Mouse (Mus musculus): ENCODE data around the gene Ppp1r13b. TPM values are rescaled to one million over a fixed set of nuclear protein-coding genes. Genes with fewer than 3 reads are reported as not detected.
A peak's percentile ranks its signal among the peaks of the same experiment; 100 is the strongest.

Ppp1r13b gene
- polyA plus RNA-seq, 1 experiment from 2014 or later, result 3.4 TPM

DNA sequence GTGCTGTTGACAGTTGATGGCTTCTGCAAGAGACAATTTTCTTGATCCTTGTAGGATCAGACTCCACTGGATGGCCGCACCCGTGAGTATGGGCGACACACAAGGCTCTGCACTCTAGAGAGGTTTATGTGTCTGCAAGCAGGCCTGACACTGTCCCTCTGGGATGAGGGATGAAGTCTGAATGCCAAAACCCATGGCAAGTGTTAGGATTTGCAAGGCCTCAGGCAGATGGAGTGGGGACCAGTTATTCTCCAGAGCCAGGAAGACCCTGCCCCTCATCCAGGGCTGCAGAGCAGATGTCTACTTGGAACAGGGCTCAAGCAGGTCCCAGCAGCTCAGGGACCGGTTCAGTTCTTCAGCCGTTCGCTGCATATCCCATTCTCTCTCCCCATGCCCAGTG is 7.9 kb upstream of the Ppp1r13b start:
- Histone ChIP-seq H3K27ac (no peak overlapping the region), H3K27me3 (peaks cover 17% of the 10 kb centered on the region), H3K4me1 (replicated peaks) (peaks cover 7% of the 10 kb centered on the region; the same call in 1 of the 2 replicates), H3K9me3 (replicated peaks) (no peaks in the 10 kb centered on the region), H3K36me3 (no peaks in the 10 kb centered on the region), H3K4me3 (replicated peaks) (no peak overlapping the region), H3K4me2 (no peak overlapping the region), H3K9ac (no peak overlapping the region)
- ATAC-seq (ENCODE audit: low read depth) (no peak), DNase-seq (no peak)
- 79% methylated on average over 6 of the region's 6 CpGs for WGBS (ENCODE audit: insufficient replicate concordance)

DNA sequence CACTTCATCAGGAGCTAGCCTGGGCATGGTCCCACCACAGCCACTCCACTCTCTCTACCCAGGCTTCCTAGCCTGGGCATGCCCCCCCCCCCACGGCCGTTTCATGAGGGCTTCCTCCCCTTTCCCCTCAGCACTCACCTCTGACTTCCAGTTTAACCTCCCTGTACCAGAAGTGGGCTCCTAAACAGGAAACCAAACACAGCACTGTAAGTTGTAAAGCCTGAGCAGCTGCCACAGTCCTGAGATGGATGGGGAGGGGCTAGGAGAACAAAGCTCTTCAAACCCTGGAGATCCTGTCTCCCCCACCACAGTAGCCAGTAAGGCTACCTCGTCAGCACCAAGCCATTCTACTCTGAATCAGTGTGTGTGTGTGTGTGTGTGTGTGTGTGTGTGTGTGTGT is 6.1 kb upstream of the Ppp1r13b start:
- Histone ChIP-seq H3K27ac (no peak overlapping the region), H3K27me3 (peaks cover 22% of the 10 kb centered on the region), H3K4me1 (replicated peaks) (peaks cover 14% of the 10 kb centered on the region), H3K4me3 (replicated peaks) (no peak overlapping the region), H3K9me3 (replicated peaks) (no peaks in the 10 kb centered on the region), H3K9ac (no peak overlapping the region), H3K36me3 (no peaks in the 10 kb centered on the region), H3K4me2 (no peak overlapping the region)
- ATAC-seq (ENCODE audit: low read depth) (no peak), DNase-seq (no peak)
- 31% methylated on average over 3 of the region's 3 CpGs for WGBS (ENCODE audit: insufficient replicate concordance)

DNA sequence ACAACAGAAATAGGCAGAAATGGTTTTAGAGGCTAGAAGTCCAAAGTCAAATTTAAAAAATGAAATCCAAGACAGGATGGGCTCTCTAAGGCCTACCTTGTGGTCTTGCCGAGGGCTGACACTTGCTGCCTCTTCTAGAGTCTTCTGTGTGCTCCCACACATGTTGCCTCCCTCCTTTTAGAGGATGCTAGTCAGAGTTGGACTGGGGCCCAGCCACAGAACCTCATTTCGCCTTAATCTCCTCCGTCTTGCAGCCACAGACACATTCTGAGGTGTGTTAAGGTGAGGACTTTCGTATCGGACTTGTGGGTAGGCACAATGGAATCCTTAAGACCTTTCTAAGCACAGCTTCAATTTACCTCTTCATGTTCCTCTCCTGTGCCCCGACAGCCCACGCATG is 4.9 kb upstream of the Ppp1r13b start:
- WGBS (ENCODE audit: insufficient replicate concordance), result 71% methylated on average over 7 of the region's 7 CpGs
- H3K9me3 ChIP-seq (replicated peaks), result no peaks in the 10 kb centered on the region
- H3K4me3 ChIP-seq (replicated peaks), result no peak overlapping the region
- no peak overlapping the region for H3K9ac ChIP-seq
- ATAC-seq (ENCODE audit: low read depth), result no peak
- H3K27ac ChIP-seq, result no peak overlapping the region
- no peak for DNase-seq
- H3K27me3 ChIP-seq, result peaks cover 21% of the 10 kb centered on the region
- no peak overlapping the region for H3K4me2 ChIP-seq
- H3K4me1 ChIP-seq (replicated peaks), result peaks cover 23% of the 10 kb centered on the region
- H3K36me3 ChIP-seq, result no peaks in the 10 kb centered on the region

DNA sequence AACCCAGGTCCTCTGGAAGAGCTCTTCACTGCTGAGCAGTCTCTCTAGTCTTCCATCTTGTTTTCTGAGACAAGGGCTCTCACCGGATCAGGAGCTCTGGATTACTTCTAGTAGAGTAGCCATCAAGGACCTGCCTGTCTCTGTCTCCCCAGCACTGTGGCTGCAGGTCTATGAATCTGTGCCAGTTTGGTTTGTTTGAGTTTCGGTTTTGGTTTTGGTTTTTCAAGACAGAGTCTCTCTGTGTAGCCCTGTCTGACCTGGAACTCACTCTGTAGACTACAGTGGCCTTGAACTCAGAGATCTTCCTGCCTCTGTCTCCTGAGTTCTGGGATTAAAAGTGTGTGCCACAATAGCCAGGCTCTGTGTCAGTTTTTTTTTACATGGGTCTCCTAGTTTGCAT is 3.9 kb upstream of the Ppp1r13b start:
- DNase-seq (no peak), ATAC-seq (ENCODE audit: low read depth) (no peak)
- Histone ChIP-seq H3K9ac (no peak overlapping the region), H3K36me3 (no peaks in the 10 kb centered on the region), H3K27ac (no peak overlapping the region), H3K4me1 (replicated peaks) (peaks cover 30% of the 10 kb centered on the region), H3K9me3 (replicated peaks) (no peaks in the 10 kb centered on the region), H3K4me2 (no peak overlapping the region), H3K4me3 (replicated peaks) (no peak overlapping the region), H3K27me3 (peaks cover 18% of the 10 kb centered on the region)
- WGBS (ENCODE audit: insufficient replicate concordance), result 68% methylated on average over 2 of the region's 2 CpGs

DNA sequence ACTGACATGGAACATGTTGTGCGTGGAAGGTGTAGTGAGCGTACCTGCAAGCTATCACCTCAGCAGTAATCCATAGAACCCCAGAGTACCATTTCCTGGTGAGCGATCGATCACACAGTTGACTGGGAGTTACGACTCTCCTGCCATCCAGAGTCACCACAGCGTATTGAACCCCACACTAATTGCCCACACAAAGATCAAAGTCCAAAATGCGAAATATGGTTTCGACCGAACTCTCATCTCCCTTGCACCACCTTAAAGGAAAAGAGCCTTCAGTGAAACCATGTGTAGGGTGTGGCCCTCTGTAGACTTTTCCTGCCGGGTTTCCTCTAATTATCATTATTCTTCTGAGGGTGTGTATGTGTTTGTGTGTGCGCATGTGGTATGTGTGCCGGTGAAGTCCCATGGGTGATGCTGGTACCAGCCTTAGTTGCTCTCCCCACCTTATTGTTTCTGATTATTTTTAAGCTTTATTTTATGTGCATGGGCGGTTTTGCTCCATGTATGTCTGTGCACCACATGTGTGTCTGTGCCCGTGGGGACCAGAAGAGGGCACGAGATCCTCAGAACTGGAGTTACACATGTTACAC is 3.4 kb upstream of the Ppp1r13b start:
- H3K4me1 ChIP-seq (replicated peaks), result peaks cover 35% of the 10 kb centered on the region
- peaks cover 15% of the 10 kb centered on the region for H3K27me3 ChIP-seq
- 73% methylated on average over 15 of the region's 15 CpGs for WGBS (ENCODE audit: insufficient replicate concordance)
- ATAC-seq (ENCODE audit: low read depth) (no peak), DNase-seq (no peak)
- no peak overlapping the region for H3K4me3 ChIP-seq (replicated peaks)
- H3K9ac ChIP-seq, result no peak overlapping the region
- no peaks in the 10 kb centered on the region for H3K9me3 ChIP-seq (replicated peaks)
- H3K4me2 ChIP-seq, result no peak overlapping the region
- no peak overlapping the region for H3K27ac ChIP-seq
- H3K36me3 ChIP-seq, result no peaks in the 10 kb centered on the region

DNA sequence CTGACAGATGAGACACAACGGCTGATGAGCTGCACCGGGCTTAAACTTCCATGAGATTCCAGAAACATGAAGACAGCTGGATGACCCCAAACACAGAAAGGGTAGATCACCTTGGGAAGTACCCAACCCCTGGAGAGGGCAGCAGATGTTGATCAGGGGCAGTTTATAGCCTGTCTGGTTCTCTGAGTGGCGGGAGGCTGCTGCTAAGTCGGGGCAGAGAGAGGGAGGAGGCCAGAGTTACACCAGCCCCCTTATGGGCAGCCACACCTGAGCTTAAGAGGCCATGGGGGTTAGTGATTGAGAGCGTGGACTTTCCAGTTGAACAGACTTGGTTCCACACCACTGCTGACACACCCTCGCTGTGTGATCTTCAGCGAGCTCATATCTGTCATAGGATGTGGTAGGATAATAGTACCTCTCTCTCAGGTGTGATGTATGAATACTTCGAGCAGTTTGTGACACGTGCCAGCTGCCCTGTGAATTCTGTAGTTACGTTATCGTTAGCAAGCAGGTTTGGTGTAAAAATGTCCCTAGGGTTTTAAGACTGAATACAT is 1.2 kb upstream of the Ppp1r13b start:
- Histone ChIP-seq H3K4me3 (replicated peaks) (peak overlapping the region; percentile 87), H3K27ac (no peak overlapping the region)

DNA sequence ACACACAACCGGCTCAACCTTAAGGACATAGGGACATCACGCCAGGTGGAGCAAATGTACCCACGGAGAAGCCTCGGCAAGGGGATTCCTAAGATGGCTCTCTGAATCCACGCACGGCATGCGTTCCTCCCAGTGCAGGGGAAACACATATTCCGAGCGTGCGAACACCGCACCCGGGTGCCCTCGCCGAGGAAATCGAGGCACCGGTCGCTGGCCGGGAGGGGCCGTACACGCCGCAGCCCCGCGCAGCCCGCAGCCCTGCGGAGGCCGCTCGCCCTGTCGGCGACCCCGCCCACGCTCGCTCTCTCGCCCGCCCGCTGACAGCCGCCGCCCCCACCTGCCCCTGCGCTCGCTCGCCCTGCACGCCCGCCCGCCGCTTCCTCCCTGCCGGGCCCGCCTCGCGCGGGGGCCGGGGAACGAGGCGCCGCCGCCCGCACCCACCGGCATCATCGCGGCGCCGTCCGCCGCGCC is 454 bp downstream of the Ppp1r13b start:
- Histone ChIP-seq H3K4me3 (replicated peaks) (peak overlapping the region; percentile 87), H3K4me2 (peak overlapping the region; percentile 99), H3K27ac (peak overlapping the region; percentile 95), H3K9me3 (replicated peaks) (no peaks in the 10 kb centered on the region), H3K9ac (peak overlapping the region; percentile 91), H3K36me3 (no peaks in the 10 kb centered on the region), H3K4me1 (replicated peaks) (peaks cover 36% of the 10 kb centered on the region), H3K27me3 (peaks cover 15% of the 10 kb centered on the region)
- ATAC-seq (ENCODE audit: low read depth) (peak; percentile 75), DNase-seq (peak; percentile 68)
- WGBS (ENCODE audit: insufficient replicate concordance), result under 1% methylated on average over 58 of the region's 63 CpGs

More for the DNA sequence above, 1.2 kb upstream of the Ppp1r13b start:
- Histone ChIP-seq H3K9me3 (replicated peaks) (no peaks in the 10 kb centered on the region), H3K36me3 (no peaks in the 10 kb centered on the region), H3K4me1 (replicated peaks) (peaks cover 36% of the 10 kb centered on the region), H3K9ac (peak overlapping the region; percentile 76; the same call in 1 of the 2 replicates), H3K27me3 (peaks cover 15% of the 10 kb centered on the region), H3K4me2 (peak overlapping the region; percentile 99)
- ATAC-seq (ENCODE audit: low read depth) (no peak), DNase-seq (no peak)
- WGBS (ENCODE audit: insufficient replicate concordance), result 59% methylated on average over 11 of the region's 11 CpGs

DNA sequence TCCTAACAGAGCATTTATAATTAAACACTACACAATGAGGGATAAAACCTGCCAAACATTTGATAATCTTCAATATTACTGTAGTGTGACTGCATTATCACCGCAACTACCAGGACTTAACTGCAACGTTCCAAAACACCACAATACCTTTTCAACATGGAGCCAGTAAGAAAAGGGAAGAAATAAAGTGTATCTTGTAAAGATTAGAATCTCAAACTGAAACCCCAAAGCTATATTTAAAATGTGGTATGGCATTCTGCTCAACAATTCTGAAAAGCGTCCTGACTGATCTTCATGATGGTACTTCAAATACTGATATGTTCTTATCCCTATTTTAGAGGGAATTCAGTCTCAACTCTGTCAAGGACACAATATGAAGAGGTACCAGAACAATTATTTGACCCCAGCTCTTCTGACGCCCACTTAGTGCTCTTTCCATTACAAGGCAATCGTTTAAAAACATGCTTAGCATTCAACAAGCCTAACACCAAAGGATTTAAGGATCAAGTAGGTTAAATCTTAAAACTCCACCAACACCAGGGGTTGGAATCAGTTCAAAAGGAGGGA is 1.5 kb downstream of the Ppp1r13b start:
- ATAC-seq (ENCODE audit: low read depth), result no peak
- Histone ChIP-seq H3K9me3 (replicated peaks) (no peaks in the 10 kb centered on the region), H3K4me2 (peak overlapping the region; percentile 99), H3K4me1 (replicated peaks) (peaks cover 34% of the 10 kb centered on the region), H3K36me3 (no peaks in the 10 kb centered on the region), H3K27ac (no peak overlapping the region), H3K4me3 (replicated peaks) (peak overlapping the region; percentile 87), H3K27me3 (peaks cover 14% of the 10 kb centered on the region), H3K9ac (peak overlapping the region; percentile 91)
- WGBS (ENCODE audit: insufficient replicate concordance), result 22% methylated on average over 5 of the region's 5 CpGs
- no peak for DNase-seq

DNA sequence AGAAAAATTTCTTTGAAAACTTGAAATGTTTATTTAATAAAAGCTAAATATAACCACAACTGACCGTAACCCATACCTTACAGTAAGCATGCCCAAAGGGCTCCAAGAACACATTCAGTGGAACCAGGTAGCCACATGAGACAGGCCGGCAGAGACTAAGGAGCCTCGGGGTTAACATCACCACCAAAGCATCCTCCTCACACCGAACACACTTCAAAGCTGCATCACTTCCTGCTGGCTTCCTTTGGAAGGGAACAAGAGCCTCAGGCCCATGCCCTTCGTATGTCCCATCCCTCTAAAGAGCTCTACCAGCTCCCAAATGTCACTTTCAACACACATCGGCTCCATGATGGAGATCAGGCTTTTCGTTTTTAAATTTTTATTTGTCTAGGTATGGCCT is 5.4 kb downstream of the Ppp1r13b start:
- 57% methylated on average over 7 of the region's 7 CpGs for WGBS (ENCODE audit: insufficient replicate concordance)
- Histone ChIP-seq H3K27me3 (no peaks in the 10 kb centered on the region), H3K9ac (no peak overlapping the region), H3K4me2 (no peak overlapping the region), H3K4me1 (replicated peaks) (peaks cover 45% of the 10 kb centered on the region), H3K27ac (no peak overlapping the region), H3K4me3 (replicated peaks) (no peak overlapping the region), H3K36me3 (no peaks in the 10 kb centered on the region), H3K9me3 (replicated peaks) (no peaks in the 10 kb centered on the region)
- ATAC-seq (ENCODE audit: low read depth), result no peak
- no peak for DNase-seq

DNA sequence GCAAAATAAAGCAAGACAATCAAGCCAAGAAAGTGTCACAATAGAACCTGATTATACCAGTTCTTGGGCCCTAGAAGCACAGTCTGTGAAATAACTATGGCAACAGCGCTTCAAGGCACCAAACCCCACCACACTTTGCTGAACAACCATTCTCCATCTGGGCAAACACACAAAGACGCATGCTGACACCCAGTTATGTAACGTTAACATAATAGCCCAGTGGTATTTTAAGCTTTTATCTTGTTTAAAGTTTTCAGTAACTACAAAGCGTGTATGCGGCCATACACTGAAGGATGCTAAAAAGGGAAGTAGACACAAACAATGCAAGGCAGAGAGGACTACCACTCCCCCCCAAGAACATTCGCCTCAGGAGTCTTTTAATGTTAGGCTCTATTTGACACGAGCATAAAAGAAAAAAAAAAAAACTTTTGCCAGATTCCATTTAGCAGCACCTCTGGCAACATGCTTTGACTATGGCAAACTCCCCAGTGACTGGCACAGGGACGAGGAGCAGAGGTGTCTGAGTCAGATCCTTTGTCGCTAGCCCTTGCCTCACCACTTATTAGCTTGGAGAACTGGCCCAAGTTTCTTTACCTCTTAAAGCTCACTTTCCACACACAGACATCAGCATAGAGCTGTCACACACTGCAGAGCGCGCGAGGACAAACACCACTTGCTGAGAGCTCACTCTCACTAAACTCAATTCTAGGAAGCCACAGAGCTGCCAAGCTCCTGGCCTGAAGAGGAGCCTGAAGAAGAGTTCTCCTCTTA is 6.6 kb downstream of the Ppp1r13b start:
- no peak overlapping the region for H3K9ac ChIP-seq
- no peaks in the 10 kb centered on the region for H3K9me3 ChIP-seq (replicated peaks)
- no peaks in the 10 kb centered on the region for H3K27me3 ChIP-seq
- no peaks in the 10 kb centered on the region for H3K36me3 ChIP-seq
- WGBS (ENCODE audit: insufficient replicate concordance), result 48% methylated on average over 12 of the region's 12 CpGs
- H3K27ac ChIP-seq, result no peak overlapping the region
- peaks cover 45% of the 10 kb centered on the region for H3K4me1 ChIP-seq (replicated peaks)
- no peak for ATAC-seq (ENCODE audit: low read depth)
- no peak overlapping the region for H3K4me3 ChIP-seq (replicated peaks)
- no peak overlapping the region for H3K4me2 ChIP-seq
- no peak for DNase-seq

DNA sequence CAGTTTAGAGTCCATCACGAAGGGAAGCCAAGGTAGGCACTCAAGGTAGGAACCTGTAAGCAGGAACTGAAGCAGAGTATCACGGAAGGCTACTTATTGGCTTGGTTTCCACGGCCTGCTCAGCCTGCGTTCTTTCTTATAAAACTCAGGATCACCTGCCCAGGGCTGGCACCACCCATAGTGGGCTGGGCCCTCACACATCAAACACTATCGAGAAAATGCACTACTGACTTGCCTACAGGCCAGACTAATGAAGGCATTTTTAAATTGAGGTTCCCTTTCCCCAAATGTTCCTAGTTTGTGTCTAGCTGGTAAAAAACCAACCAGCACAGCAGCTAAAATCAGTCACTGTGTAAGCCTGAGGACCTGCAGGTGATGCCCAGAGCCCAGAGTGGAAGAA is 8.3 kb downstream of the Ppp1r13b start:
- no peaks in the 10 kb centered on the region for H3K9me3 ChIP-seq (replicated peaks)
- no peak for DNase-seq
- no peaks in the 10 kb centered on the region for H3K27me3 ChIP-seq
- H3K36me3 ChIP-seq, result no peaks in the 10 kb centered on the region
- no peak overlapping the region for H3K4me2 ChIP-seq
- H3K4me3 ChIP-seq (replicated peaks), result no peak overlapping the region
- no peak for ATAC-seq (ENCODE audit: low read depth)
- H3K9ac ChIP-seq, result no peak overlapping the region
- H3K4me1 ChIP-seq (replicated peaks), result peaks cover 50% of the 10 kb centered on the region
- no peak overlapping the region for H3K27ac ChIP-seq
- WGBS (ENCODE audit: insufficient replicate concordance), result 67% methylated on average over 5 of the region's 5 CpGs

Data from liver, embryonic 13.5 days (tissue).